Mouse (Mus musculus) stomach, embryonic 16.5 days (tissue): Measurements from ENCODE around the gene Ctcfl. TPM values are rescaled to one million over a fixed set of nuclear protein-coding genes. Genes with fewer than 3 reads are reported as not detected.

ENCODE experiments used
- ATAC-seq: fragments of 200-750 bp; cut with Nextera tagmentation; 2 replicates; pipeline ENCODE4 v1.8.0; 2017; ENCODE audit warnings: moderate number of reproducible peaks, moderate TSS enrichment; ENCODE audit not compliant: insufficient read depth, low FRiP score
- H3K27ac ChIP-seq: fragments of 300-500 bp; sonication (generic); 2 replicates; pipeline ENCODE4 v1.5.1; 2014; ENCODE audit warnings: low read length
- H3K27me3 ChIP-seq: fragments of 300-500 bp; sonication (generic); 2 replicates; pipeline ENCODE4 v1.6.1; 2014; ENCODE audit warnings: low read length, control low read depth, mixed read lengths; ENCODE audit not compliant: control insufficient read depth, insufficient read depth
- H3K36me3 ChIP-seq: fragments of 300-500 bp; sonication (generic); 2 replicates; pipeline ENCODE4 v1.6.1; 2014; ENCODE audit warnings: low read length; ENCODE audit not compliant: control insufficient read depth, insufficient read depth
- H3K4me1 ChIP-seq: fragments of 300-500 bp; sonication (generic); 2 replicates; pipeline ENCODE4 v1.6.1; 2014; ENCODE audit warnings: low read length, control low read depth, mixed read lengths; ENCODE audit not compliant: control insufficient read depth, insufficient read depth
- H3K4me2 ChIP-seq: fragments of 300-500 bp; sonication (generic); 2 replicates; pipeline ENCODE4 v1.6.1; 2014; ENCODE audit warnings: low read depth, low read length, mixed read lengths
- H3K4me3 ChIP-seq: fragments of 300-500 bp; sonication (generic); replicated peaks from 2 replicates; pipeline ENCODE4 v1.5.1; 2014; ENCODE audit warnings: mild to moderate bottlenecking, low read length
- H3K9ac ChIP-seq: fragments of 300-500 bp; sonication (generic); 2 replicates; pipeline ENCODE4 v1.6.1; 2014; ENCODE audit warnings: low read length
- H3K9me3 ChIP-seq: fragments of 300-500 bp; sonication (generic); replicated peaks from 2 replicates; pipeline ENCODE4 v1.6.1; 2016; ENCODE audit warnings: low read length, control low read depth; ENCODE audit not compliant: control insufficient read depth
- WGBS: fragments of 180-500 bp; shearing (Covaris S2); extraction: QIAGEN DNeasy Blood & Tissue Kit; methylation state at CpG from one replicate; pipeline ENCODE4 v1.1.7; 2014; 5-methylcytosine and 5-hydroxymethylcytosine counted together
- polyA plus RNA-seq: library from polyadenylated mRNA; unstranded; fragments of >200 nt; fragmentation: Nextera tagmentation; extraction: Ambion mirVana; gene quantifications from 2 replicates; pipeline ENCODE4 v1.2.1, GENCODE M21; 2015

Ctcfl gene
- polyA plus RNA-seq, 1 experiment from 2014 or later = 0.43 TPM

GRCm38 (mm10) chr2:173157871-173158270, 38.5 kb upstream of the Ctcfl start:
- Histone ChIP-seq H3K4me1 (peaks cover 10% of the 10 kb centered on the region; the same call in 1 of the 2 replicates), H3K9ac (no peak overlapping the region), H3K36me3 (no peaks in the 10 kb centered on the region), H3K27me3 (no peaks in the 10 kb centered on the region; the same call in 1 of the 2 replicates), H3K4me3 (no peak overlapping the region), H3K27ac (no peak overlapping the region), H3K9me3 (no peaks in the 10 kb centered on the region), H3K4me2 (no peak overlapping the region)
- ATAC-seq = no peak
- 94% methylated on average over 4 of the region's 4 CpGs for WGBS

GRCm38 (mm10) chr2:173157376-173157775, 38.1 kb upstream of the Ctcfl start:
- Histone ChIP-seq H3K9ac (no peak overlapping the region), H3K27me3 (no peaks in the 10 kb centered on the region; the same call in 1 of the 2 replicates), H3K4me2 (no peak overlapping the region), H3K36me3 (no peaks in the 10 kb centered on the region), H3K4me3 (no peak overlapping the region), H3K4me1 (peaks cover 15% of the 10 kb centered on the region; the same call in 1 of the 2 replicates), H3K27ac (no peak overlapping the region), H3K9me3 (no peaks in the 10 kb centered on the region)
- ATAC-seq = no peak
- WGBS = 55% methylated on average over 4 of the region's 4 CpGs

DNA sequence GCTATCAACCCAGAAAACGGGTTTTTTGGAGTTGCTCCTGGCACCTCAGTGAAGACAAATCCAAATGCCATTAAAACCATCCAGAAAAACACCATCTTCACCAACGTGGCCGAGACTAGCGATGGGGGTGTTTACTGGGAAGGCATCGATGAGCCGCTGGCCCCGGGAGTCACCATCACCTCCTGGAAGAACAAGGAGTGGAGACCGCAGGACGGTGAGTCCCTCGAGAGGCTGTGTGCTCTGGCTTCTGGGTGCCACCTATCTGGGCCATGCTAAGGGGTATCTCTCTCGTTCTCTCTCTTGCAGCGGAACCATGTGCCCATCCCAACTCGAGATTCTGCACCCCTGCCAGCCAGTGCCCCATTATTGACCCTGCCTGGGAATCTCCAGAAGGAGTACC, 37.6 kb upstream of the Ctcfl start:
- Histone ChIP-seq H3K4me3 (no peak overlapping the region), H3K4me2 (no peak overlapping the region), H3K9ac (no peak overlapping the region), H3K9me3 (no peaks in the 10 kb centered on the region), H3K4me1 (peaks cover 14% of the 10 kb centered on the region), H3K36me3 (no peaks in the 10 kb centered on the region), H3K27me3 (no peaks in the 10 kb centered on the region; the same call in 1 of the 2 replicates), H3K27ac (no peak overlapping the region)
- no peak for ATAC-seq
- 86% methylated on average over 13 of the region's 13 CpGs for WGBS

- no peak for ATAC-seq
- H3K36me3 ChIP-seq = no peaks in the 10 kb centered on the region
- H3K27ac ChIP-seq = no peak overlapping the region
- no peak overlapping the region for H3K4me2 ChIP-seq
- peaks cover 20% of the 10 kb centered on the region for H3K4me1 ChIP-seq
- 93% methylated on average over 10 of the region's 10 CpGs for WGBS
- H3K9me3 ChIP-seq = no peaks in the 10 kb centered on the region
- no peaks in the 10 kb centered on the region for H3K27me3 ChIP-seq
- H3K9ac ChIP-seq = no peak overlapping the region
- no peak overlapping the region for H3K4me3 ChIP-seq
These were observed 36.6 kb upstream of the Ctcfl start for GRCm38 (mm10) chr2:173155907-173156306.

DNA sequence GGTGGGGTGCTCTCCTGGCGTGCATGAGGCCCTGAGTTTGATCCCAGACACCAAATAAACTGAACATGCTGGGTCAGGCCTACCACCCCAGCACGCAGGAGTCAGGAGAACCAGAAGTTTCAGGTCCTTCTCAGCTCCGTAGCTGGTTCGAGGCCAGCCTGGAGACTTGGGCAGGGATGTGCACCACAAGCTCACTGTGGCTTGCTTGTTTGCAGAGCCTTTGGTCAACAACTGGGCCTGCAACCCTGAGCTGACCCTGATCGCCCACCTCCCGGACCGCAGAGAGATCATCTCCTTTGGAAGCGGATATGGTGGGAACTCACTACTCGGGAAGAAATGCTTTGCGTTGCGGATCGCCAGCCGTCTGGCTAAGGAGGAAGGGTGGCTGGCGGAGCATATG, 35.6 kb upstream of the Ctcfl start:
- H3K27me3 ChIP-seq = no peaks in the 10 kb centered on the region
- H3K9ac ChIP-seq = no peak overlapping the region
- no peak overlapping the region for H3K4me3 ChIP-seq
- no peaks in the 10 kb centered on the region for H3K9me3 ChIP-seq
- H3K27ac ChIP-seq = no peak overlapping the region
- no peak for ATAC-seq
- no peak overlapping the region for H3K4me2 ChIP-seq
- no peaks in the 10 kb centered on the region for H3K36me3 ChIP-seq
- 89% methylated on average over 14 of the region's 14 CpGs for WGBS
- peaks cover 23% of the 10 kb centered on the region for H3K4me1 ChIP-seq

DNA sequence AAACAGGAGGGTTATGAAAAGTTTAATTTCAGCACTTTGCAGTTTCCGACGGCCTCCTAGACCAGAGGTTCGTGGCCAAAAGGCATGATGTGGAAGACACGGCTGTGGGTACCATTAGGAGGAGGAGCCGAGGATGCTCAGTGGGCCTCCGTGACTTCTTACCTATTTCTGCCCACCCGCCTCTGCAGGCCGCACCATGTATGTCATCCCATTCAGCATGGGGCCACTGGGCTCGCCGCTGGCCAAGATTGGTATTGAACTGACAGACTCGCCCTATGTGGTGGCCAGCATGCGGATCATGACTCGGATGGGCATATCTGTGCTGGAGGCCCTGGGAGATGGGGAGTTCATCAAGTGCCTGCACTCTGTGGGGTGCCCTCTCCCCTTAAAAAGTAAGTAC, 35.2 kb upstream of the Ctcfl start:
- Histone ChIP-seq H3K4me3 (no peak overlapping the region), H3K4me1 (peaks cover 23% of the 10 kb centered on the region), H3K27me3 (no peaks in the 10 kb centered on the region), H3K4me2 (no peak overlapping the region), H3K9me3 (no peaks in the 10 kb centered on the region), H3K9ac (no peak overlapping the region), H3K36me3 (no peaks in the 10 kb centered on the region), H3K27ac (no peak overlapping the region)
- no peak for ATAC-seq
- WGBS = 91% methylated on average over 13 of the region's 13 CpGs

DNA sequence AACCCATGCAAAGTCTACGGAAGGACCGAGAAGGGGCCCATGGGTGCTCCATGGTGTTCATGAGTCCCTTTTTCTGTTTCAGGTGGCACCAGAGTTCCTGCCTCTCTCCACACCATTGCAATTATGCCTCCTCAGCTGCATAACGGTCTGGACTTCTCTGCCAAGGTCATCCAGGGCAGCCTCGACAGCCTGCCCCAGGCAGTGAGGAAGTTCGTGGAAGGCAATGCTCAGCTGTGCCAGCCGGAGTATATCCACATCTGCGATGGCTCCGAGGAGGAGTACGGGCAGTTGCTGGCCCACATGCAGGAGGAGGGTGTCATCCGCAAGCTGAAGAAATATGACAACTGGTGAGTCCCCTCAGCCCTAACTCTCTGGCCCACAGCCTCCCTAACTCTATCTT, 33.9 kb upstream of the Ctcfl start:
- H3K4me1 ChIP-seq = peaks cover 21% of the 10 kb centered on the region
- H3K27ac ChIP-seq = peak overlapping the region; percentile 15; the same call in 1 of the 2 replicates
- no peaks in the 10 kb centered on the region for H3K9me3 ChIP-seq
- H3K9ac ChIP-seq = no peak overlapping the region
- H3K27me3 ChIP-seq = no peaks in the 10 kb centered on the region
- no peak overlapping the region for H3K4me2 ChIP-seq
- ATAC-seq = no peak
- H3K36me3 ChIP-seq = no peaks in the 10 kb centered on the region
- H3K4me3 ChIP-seq = no peak overlapping the region
- 76% methylated on average over 10 of the region's 10 CpGs for WGBS

DNA sequence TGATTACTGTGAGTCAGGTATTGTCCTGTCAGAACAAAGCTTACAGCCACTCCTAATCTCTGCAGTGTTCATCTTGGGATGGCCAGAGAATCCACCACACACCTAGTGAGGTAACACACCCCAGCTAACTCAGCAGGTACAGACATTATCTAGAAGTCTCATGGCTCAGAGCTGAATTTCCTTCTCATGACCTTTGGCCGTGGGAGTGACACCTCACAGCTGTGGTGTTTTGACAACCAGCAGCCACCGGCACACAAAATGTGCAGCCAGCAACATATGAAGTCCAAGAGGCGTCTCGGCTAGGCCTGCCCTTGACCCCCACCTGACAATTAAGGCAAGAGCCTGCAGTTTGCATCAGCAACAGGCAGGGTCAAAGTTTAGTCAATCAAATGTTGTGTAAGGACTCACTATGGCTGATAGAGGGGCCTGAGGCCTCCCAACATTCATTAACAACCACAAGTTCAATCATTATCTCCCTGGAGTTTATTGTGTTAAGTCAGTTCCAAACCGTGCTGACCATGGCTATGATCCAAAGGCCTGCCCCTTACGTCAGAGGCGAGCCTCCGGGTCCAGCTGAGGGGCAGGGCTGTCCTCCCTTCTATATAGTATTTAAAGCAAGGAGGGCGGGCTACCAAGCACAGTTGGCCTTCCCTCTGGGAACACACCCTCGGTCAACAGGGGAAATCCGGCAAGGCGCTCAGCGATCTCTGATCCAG, 33.3 kb upstream of the Ctcfl start, which contains the start of gene Pck1:
Gene Pck1 (plus strand): TSS at position 613 of the 716 bp plus-strand sequence.
- WGBS = 57% methylated on average over 13 of the region's 13 CpGs
- no peak within 1 kb of the TSS for H3K4me3 ChIP-seq
- no peaks in the 10 kb centered on the region for H3K36me3 ChIP-seq
- no peaks in the 10 kb centered on the region for H3K27me3 ChIP-seq
- peak within 1 kb of the TSS; percentile 15; the same call in 1 of the 2 replicates for H3K27ac ChIP-seq
- H3K4me2 ChIP-seq = no peak within 1 kb of the TSS
- H3K9me3 ChIP-seq = no peaks in the 10 kb centered on the region
- H3K9ac ChIP-seq = no peak within 1 kb of the TSS
- peaks cover 21% of the 10 kb centered on the region for H3K4me1 ChIP-seq
- peak; percentile 67 for ATAC-seq

DNA sequence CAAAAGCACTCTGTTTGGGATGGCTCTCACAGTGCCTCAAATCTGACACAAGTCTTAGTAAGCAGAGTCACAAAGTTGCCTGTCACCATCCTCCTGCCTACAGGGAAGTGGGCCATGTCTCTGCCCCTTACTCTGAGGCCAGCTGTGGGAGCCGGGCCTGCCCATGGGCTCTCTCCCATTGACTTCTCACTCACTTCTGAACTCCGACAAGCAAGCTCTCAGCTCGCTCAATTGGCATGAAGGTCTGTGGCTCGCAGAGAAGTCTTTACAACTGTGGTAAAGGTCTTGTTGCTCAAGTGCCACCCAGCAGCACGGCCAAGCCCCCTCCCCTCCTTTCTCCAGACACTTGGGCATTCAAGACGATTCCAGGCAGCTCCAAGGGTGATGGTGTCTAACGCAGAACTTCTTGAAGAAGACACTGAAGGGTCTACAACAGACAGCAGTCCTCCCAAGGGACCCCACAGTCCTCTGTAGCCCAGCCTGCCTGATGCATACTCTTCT, 32.5 kb upstream of the Ctcfl start:
- H3K9ac ChIP-seq = no peak overlapping the region
- H3K4me2 ChIP-seq = no peak overlapping the region
- ATAC-seq = no peak
- H3K36me3 ChIP-seq = no peaks in the 10 kb centered on the region
- H3K4me1 ChIP-seq = peaks cover 21% of the 10 kb centered on the region
- H3K9me3 ChIP-seq = no peaks in the 10 kb centered on the region
- WGBS = 87% methylated on average over 7 of the region's 7 CpGs
- H3K4me3 ChIP-seq = no peak overlapping the region
- no peak overlapping the region for H3K27ac ChIP-seq
- no peaks in the 10 kb centered on the region for H3K27me3 ChIP-seq
